Mouse (Mus musculus) mouse trophoblast stem cell (cell line): ENCODE data around the gene Hs6st3.
"Not testable (repeated sequence)": the region's sequence is repeated elsewhere in the genome, so short reads cannot be mapped to it uniquely, and the experiment has no call there.

ENCODE experiments used
- in situ Hi-C, 2 experiments: fragments of 300-500 bp; cut with MseI, MboI; formaldehyde crosslinking; loops; 2 replicates in 1 of 2; 3 replicates in 1 of 2; pipeline ENCODE4 v1.15.1; 2025

The Hs6st3 gene

DNA sequence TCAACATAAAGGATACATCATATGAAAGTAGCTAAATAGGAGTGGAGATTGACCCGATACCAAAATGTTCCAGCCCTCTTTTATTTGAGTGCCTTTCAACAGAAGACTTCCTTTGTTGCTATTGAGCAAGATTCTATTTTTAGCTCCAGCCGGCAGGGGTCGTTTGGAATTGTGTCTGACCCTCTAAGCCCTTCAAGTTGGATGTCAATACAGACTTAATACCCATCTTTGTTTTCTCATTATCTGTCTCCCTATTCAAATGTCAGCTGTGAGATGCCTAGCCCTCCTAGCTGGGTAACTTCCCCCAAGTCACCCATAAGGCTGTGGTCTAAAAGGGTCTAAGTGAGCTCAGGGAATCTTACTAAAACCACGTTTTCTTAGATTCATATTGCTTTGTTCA, 312.3 kb downstream of the Hs6st3 start:
- in situ Hi-C loops, result no loop called here

GRCm38 (mm10) chr14:119451594-119451993, 313.5 kb downstream of the Hs6st3 start:
- in situ Hi-C loops, result no loop called here

- in situ Hi-C loops, result no loop called here
Measured at GRCm38 (mm10) chr14:119452382-119452781, 314.2 kb downstream of the Hs6st3 start.

GRCm38 (mm10) chr14:119452797-119453196, 314.7 kb downstream of the Hs6st3 start:
- in situ Hi-C loops, result no loop called here

DNA sequence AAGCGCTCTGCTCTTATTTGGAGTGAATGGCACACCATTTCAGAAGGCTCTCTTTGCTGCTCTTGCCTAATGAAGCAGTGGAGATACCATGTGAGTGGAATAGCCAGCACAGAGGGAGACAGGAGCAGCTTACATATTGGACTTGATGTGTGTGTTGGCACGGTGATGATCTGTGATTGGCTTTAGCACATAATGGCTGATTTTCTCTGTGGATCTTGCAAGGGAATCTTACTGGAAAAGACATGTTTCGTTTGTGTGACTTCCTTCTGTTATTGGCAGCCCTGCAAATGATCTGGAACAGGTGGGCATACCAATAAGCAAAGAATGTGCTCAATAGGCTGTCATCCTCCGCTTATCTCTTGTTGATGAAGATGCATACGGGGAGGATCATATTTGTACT, 326.2 kb downstream of the Hs6st3 start:
- in situ Hi-C loops, result no loop called here

DNA sequence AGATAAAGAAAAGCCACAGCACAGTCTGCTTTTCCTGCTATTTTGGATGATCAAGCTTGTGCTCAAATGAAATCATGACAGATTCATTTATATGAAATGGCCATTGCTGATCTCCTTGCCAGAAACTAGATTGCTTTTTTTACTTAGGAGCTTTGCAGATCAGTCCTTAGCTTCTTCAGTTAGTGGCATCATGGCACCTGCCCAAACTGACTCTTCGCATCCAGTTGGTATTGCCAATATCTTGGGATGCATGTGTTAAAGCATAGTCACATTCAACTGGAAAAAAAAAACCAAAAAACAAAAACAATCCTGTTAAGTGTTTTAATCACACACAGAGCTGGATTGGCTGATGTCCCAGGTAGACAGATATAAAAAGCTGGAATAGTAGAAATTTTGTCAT, 326.7 kb downstream of the Hs6st3 start:
- in situ Hi-C loops, result no loop called here

GRCm38 (mm10) chr14:119466899-119467588, 328.9 kb downstream of the Hs6st3 start:
- in situ Hi-C loops, result no loop called here

GRCm38 (mm10) chr14:119476582-119476981, 338.4 kb downstream of the Hs6st3 start:
- in situ Hi-C loops, result no loop called here

DNA sequence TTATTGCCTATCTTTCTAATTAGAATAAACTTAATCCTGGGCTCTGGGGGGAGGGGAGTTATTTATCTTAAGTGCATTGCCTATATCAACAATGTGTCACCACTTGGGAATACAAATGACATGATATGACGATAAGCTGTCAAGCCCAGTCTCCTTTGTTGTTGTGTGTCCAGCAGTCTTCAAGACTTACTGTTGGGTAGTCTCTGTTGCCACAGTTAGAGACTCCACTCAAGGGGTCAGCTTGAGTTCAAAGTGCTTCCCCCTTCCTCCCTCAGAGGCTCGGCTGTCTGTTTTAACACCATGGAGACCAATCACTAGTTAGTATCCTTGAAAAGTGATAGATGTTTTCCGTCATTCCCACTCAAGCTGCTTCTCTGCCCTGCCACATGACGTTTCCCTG, 339.7 kb downstream of the Hs6st3 start:
- in situ Hi-C loops, result no loop called here

GRCm38 (mm10) chr14:119488978-119489703, 351.0 kb downstream of the Hs6st3 start:
- in situ Hi-C loops, result no loop called here

DNA sequence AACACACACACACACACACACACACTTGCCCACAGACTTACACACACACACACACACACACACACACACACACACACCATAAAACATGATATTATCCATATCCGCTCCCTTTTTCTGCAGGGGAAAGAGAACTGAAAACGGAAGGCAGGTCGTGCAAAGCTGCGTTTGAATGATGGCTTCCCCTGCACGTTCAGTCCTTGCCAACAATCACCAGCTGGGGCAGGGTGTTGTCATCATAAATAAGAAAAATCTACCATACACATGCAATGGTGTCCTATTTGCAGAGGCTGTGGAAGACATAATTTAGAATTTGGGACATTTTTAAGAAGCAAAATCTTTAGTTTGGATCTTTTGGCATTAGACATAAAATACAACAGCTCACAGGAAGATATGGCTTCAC, 382.5 kb downstream of the Hs6st3 start:
- in situ Hi-C loops, result no loop called here

DNA sequence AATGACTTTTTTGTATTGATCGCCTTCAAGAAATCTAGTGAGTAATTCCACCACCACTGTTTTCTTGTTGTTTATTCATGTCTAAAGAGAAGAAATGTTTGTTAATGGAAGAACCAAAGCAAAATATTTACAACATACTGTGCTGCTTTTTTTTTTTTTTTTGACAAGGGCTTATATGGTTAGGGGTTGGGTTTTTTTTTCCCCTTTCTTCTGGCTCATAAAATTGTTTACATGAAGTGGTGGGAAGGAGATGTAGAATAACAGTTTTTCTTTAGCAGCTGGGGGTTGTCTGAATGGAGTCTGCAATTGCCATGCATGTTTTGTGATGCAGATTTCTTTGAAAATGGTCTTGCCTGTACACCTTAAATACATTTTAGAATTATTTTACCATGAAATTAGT, 382.9 kb downstream of the Hs6st3 start:
- in situ Hi-C loops, result no loop called here

- in situ Hi-C loops, result no loop called here
Measured at GRCm38 (mm10) chr14:119532889-119533546, 394.9 kb downstream of the Hs6st3 start.

DNA sequence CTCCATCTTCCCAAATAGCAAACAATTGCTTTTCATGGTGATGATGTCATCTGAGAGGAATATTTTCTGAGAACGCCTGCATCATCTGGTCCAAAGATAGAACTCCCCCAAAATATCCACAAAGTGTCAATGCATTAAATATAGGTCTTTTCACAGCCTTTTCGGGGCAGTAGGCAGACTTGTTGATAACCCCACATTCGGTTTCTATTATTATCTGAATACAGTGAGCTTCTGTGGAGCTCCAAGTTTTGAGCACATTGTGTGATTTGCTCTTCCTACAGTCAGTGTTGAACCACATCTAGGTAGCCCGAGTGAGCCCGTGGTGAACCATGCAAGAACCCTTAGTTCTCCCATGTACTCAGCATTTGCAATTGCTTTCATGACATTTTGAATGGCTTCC, 402.4 kb downstream of the Hs6st3 start:
- in situ Hi-C loops, result no loop called here

DNA sequence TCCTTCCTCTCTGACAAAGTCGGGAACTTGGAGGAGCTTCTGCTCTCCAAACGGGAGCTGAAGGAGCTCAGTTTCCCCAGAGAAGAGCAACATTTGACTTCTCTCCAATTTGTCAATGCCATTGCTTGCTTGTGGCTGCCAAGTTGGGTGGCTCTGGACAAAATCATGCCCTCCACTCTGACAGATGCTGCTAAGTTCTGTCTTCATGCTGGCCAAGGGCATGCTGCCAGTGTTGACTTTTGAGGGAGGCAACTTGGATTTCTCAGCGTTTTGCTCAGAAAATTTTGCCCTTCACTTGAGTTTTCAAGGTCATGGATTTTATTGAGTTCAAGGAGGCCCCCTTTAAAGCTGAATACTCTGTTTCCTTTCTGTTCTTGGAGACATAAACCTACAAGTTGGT, 406.5 kb downstream of the Hs6st3 start:
- in situ Hi-C loops, result no loop called here

DNA sequence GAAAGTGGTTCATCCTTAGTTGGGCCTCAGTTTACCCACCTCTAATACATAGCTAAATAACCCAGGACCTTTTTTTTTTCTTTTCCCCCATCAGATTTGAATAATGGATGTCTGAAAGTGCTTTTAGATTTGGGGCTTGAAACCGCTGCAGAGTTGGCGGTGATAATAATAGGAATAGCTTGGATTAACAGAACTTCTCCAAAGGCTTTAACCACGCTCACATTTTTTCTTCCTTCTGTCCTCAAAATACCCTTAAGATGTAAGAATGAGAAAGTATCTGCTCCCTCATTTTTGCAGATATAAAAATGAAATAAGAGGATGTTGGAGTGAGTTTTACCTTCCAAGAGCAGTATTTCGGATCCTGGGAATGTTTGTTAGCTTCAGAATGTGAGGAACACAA, 420.2 kb downstream of the Hs6st3 start:
- in situ Hi-C loops, result no loop called here

GRCm38 (mm10) chr14:119582039-119582508, 443.9 kb downstream of the Hs6st3 start:
- in situ Hi-C loops, result no loop called here

DNA sequence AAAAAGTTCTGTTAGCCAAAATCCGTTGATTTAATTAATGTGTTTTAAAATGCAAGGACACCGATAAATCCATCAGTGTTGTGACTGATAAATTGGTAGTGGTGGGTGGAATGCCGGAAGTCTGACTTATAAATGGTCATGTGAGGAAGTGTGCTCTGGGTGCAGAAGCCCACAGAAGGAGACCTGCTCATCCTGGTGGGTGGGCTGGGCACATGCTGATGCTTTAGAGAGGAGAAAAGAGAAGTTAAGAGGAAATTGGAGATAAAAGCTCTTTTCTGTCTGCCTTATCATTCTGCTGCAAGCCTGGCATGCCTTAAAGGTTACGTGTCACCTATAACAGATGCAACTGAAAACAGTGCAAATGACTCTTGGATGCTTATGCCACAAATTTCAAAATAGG, 446.9 kb downstream of the Hs6st3 start:
- in situ Hi-C loops, result no loop called here

DNA sequence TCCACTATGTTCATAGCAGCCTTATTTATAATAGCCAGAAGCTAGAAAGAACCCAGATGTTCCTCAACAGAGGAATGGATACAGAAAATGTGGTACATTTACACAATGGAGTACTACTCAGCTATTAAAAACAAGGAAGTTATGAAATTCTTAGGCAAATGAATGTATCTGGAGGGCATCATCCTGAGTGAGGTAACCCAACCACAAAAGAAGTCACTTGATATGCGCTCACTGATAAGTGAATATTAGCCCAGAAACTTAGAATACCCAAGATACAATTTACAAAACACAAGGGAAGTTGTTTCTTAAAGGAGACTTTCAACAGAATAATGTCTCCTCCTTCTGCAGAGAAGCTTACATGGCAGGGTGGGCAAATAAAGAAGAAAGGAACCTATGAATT, 449.2 kb downstream of the Hs6st3 start:
- in situ Hi-C loops, result not testable (repeated sequence)

DNA sequence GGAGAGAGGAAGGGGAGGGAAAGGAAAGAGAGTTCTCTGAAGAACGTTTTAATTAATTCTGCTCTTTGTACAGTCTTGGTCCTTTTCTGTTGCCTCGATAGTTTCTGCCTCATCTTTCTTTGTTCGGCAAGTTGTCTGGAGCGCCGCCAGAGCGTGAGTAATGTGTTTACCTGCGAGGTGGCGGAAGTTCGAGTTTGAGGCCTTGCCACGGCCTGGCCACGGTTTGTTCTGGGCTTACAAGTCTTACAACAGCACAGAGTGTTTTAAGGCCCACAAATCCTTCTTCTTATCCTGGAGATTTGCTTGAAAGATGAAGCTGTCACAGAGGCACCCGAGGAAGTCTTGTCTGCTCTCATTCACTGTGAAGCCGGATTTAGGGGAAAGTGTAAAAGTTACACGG, 466.2 kb downstream of the Hs6st3 start:
- in situ Hi-C loops, result no loop called here

DNA sequence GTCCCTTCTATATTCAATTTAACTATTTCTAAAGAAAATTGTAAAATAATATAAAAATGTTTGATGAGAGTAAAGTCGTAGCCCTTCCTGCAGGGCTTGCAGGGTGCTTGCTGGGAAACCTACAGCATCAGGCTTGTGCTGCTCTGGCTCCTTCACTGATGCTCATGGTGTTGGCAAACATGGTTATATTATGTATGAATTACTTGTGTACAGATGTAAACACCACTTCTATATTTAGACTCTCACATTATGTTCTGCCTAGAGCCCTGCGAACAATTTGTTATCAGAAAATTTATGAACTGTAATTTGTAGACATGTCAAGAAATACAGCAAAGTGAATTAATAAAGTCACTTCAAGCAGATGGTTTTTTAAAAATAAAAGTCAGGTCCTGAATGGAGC, 474.7 kb downstream of the Hs6st3 start:
- in situ Hi-C loops, result no loop called here

- in situ Hi-C loops, result no loop called here
Measured at GRCm38 (mm10) chr14:119629127-119629526, 491.0 kb downstream of the Hs6st3 start.

DNA sequence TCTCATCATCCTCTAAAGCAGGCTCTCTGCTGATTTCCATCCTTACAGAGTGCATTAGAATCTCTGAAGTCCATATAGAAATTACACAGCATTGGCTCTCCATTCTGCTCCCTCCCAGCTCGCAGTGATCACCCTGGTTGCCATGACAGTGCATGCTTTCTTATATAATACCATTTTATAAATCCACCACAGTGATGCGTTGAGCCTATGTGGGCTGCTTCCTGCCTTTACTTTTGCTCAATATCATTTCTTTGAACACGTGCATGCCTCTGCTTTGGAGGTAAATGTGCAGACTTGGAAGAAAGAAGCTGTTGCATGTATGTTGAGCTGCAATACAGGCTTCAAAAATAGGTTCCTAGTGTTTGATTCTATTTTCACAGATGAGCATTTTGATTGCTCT, 494.9 kb downstream of the Hs6st3 start:
- in situ Hi-C loops, result no loop called here
